Mouse (Mus musculus) right cerebral cortex, postnatal 25 days (tissue): Measurements from ENCODE around the gene Akap7.

Source experiments
- DNase-seq: peaks from one replicate; pipeline ENCODE4 v3.0.0; 2022

Gene Akap7

GRCm38 (mm10) chr10:25307770-25308169 is at the start of gene Akap7:
TSS of gene Akap7 (minus strand) at chr10:25307870.
- DNase-seq = no peak

- DNase-seq = no peak
Measured at GRCm38 (mm10) chr10:25354390-25354789, 46.7 kb upstream of the Akap7 start.

GRCm38 (mm10) chr10:25353941-25354340 is 46.3 kb upstream of the Akap7 start:
- DNase-seq = no peak

- no peak for DNase-seq
Measured at GRCm38 (mm10) chr10:25342801-25343200, 35.1 kb upstream of the Akap7 start.

GRCm38 (mm10) chr10:25340675-25341074 is 33.0 kb upstream of the Akap7 start:
- no peak for DNase-seq

- DNase-seq = no peak
Measured at GRCm38 (mm10) chr10:25333390-25334079, 25.9 kb upstream of the Akap7 start.

- no peak for DNase-seq
Measured at GRCm38 (mm10) chr10:25331321-25332049, 23.8 kb upstream of the Akap7 start.

- no peak for DNase-seq
Measured at GRCm38 (mm10) chr10:25330094-25330493, 22.4 kb upstream of the Akap7 start.

GRCm38 (mm10) chr10:25327511-25327910 is 19.8 kb upstream of the Akap7 start:
- no peak for DNase-seq

GRCm38 (mm10) chr10:25325690-25326089 is 18.0 kb upstream of the Akap7 start:
- DNase-seq = no peak

- no peak for DNase-seq
Measured at GRCm38 (mm10) chr10:25321198-25321597, 13.5 kb upstream of the Akap7 start.

- no peak for DNase-seq
Measured at GRCm38 (mm10) chr10:25319531-25319930, 11.9 kb upstream of the Akap7 start.

- DNase-seq = no peak
Measured at GRCm38 (mm10) chr10:25318405-25318804, 10.7 kb upstream of the Akap7 start.

GRCm38 (mm10) chr10:25317665-25318064 is 10.0 kb upstream of the Akap7 start:
- DNase-seq = no peak

GRCm38 (mm10) chr10:25313856-25314584 is 6.3 kb upstream of the Akap7 start:
- DNase-seq = no peak

- no peak for DNase-seq
Measured at GRCm38 (mm10) chr10:25311554-25312212, 4.0 kb upstream of the Akap7 start.

GRCm38 (mm10) chr10:25310736-25311135 is 3.1 kb upstream of the Akap7 start:
- DNase-seq = no peak

GRCm38 (mm10) chr10:25309996-25310395 is 2.3 kb upstream of the Akap7 start:
- DNase-seq = no peak

- DNase-seq = no peak
Measured at GRCm38 (mm10) chr10:25305146-25305545, 2.5 kb downstream of the Akap7 start.

- DNase-seq = no peak
Measured at GRCm38 (mm10) chr10:25304608-25305007, 3.1 kb downstream of the Akap7 start.

GRCm38 (mm10) chr10:25299031-25299529 is 8.6 kb downstream of the Akap7 start:
- no peak for DNase-seq

- no peak for DNase-seq
Measured at GRCm38 (mm10) chr10:25298264-25298671, 9.4 kb downstream of the Akap7 start.

- DNase-seq = no peak
Measured at GRCm38 (mm10) chr10:25297666-25298263, 9.9 kb downstream of the Akap7 start.
